Mouse (Mus musculus): ENCODE data around the gene Gzmf. TPM values are rescaled to one million over a fixed set of nuclear protein-coding genes. Genes with fewer than 3 reads are reported as not detected.

The Gzmf gene
- not detected for total RNA-seq (2023)

DNA sequence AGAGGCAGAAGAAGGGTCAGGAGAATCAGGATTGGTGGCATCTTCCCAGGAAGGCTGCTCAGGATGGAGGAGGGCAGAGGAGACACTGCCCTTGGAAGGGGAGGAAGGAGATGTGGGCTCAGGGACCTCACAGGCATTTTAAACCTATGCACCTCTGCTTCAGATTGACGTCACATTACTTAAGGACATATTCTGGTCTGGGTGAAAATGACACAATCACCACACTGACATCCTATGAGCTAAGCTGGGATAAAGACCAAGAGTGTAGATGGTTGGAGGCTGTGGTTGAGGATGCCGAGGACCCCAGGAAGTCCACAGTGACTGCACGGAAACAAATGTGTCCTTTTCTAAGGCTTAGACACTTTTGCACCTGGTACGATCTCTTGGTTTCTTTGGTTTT, at the start of gene Gzmf:
Gene Gzmf (minus strand): TSS at position 101 of the 400 bp plus-strand sequence.

DNA sequence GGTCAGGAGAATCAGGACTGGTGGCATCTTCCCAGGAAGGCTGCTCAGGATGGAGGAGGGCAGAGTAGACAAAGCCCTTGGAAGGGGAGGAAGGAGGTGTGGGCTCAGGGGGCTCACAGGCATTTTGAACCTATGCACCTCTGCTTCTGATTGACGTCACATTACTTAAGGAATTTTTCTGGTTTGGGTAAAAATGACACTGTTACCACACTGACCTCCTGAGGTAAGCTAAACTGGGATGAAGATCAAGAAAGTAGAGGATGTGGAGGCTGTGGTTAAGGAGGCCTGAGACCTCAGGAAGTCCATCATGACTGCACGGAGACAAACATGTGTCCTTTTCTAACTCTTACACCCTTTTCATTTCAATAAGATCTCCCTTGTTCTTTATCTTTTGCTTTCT, 23.3 kb upstream of the Gzmf start, which contains the start of gene Gzmc:
Gene Gzmc (minus strand): TSS at position 101 of the 400 bp plus-strand sequence.

DNA sequence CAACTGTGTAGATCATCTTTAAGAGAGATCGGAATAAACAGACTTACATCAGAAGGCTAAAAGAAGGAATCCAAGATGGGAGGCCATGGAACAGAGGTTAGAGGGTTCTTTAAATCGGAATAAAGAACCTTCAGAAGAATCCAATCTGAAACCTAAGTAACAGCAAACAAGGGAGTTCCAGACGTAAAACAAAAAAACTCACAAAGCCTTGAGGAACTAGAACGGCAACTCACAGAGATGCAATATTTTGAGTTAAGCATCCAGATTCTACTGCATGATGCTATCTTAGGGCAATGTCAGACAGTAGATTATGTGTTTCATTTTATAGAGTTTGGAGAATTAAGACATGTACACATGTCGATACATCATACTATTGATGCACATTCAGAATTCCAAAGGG, 36.7 kb downstream of the Gzmf start, which contains the start of gene Gzmn:
Gene Gzmn (minus strand): TSS at position 101 of the 400 bp plus-strand sequence.

DNA sequence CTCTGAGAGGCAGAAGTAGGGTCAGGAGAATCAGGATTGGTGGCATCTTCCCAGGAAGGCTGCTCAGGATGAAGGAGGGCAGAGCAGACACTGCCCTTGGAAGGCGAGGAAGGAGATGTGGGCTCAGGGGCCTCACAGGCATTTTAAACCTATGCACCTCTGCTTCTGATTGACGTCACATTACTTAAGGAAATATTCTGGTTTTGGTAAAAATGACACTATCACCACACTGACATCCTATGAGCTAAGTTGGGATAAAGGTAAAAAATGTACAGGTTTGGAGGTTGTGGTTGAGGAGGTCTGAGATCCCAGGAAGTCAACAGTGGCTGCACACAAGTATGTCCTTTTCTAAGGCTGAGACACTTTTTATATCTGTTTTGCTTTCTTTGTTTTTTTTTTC, 51.7 kb downstream of the Gzmf start, which contains the start of gene Gzmg:
Gene Gzmg (minus strand): TSS at position 101 of the 400 bp plus-strand sequence.

Other genes starting within 250 kb of the Gzmf start
- not detected for gene Mcpt1, start 193.4 kb downstream of the Gzmf start, total RNA-seq (2023)
- gene Mcpt9, start 180.9 kb downstream of the Gzmf start, total RNA-seq (2023) = not detected
- gene Mcpt2, start 169.4 kb downstream of the Gzmf start, total RNA-seq (2023) = not detected
- gene Mcpt4, start 149.1 kb downstream of the Gzmf start, total RNA-seq (2023) = not detected
- 0.73 TPM for gene Mcpt8, start 126.1 kb downstream of the Gzmf start, total RNA-seq (2023)
- gene Ctsg, start 108.8 kb downstream of the Gzmf start, total RNA-seq (2023) = not detected
- not detected for gene Gzme, start 90.8 kb downstream of the Gzmf start, total RNA-seq (2023)
- gene Gzmd, start 78.8 kb downstream of the Gzmf start, total RNA-seq (2023) = not detected
- gene Gzmg, start 51.8 kb downstream of the Gzmf start, total RNA-seq (2023) = not detected
- gene Gzmn, start 36.8 kb downstream of the Gzmf start, total RNA-seq (2023) = not detected
- gene Gzmc, start 23.2 kb upstream of the Gzmf start, total RNA-seq (2023) = not detected
- gene Gzmb, start 50.8 kb upstream of the Gzmf start, total RNA-seq (2023) = 3.6 TPM
- gene Atp12a, start 153.7 kb upstream of the Gzmf start, total RNA-seq (2023) = not detected
- gene Rnf17, start 191.2 kb upstream of the Gzmf start, total RNA-seq (2023) = 0.29 TPM

Data from CD4-positive naive resting alpha-beta T cell, adult 76 days (primary cell).